Mouse (Mus musculus) B cell, adult 2 months (primary cell): Measurements from ENCODE around the gene Mthfsl.
"Not testable (repeated sequence)": the region's sequence is repeated elsewhere in the genome, so short reads cannot be mapped to it uniquely, and the experiment has no call there.

ENCODE experiments used
- DNase-seq, 2 experiments: peaks; one replicate each; pipeline ENCODE4 v3.0.0; 2022

Mthfsl gene

GRCm38 (mm10) chr9:88689451-88689850 is 30.6 kb downstream of the Mthfsl start:
- not testable (repeated sequence) for DNase-seq

- not testable (repeated sequence) for DNase-seq
Observed at GRCm38 (mm10) chr9:88686719-88687118, 33.4 kb downstream of the Mthfsl start.

GRCm38 (mm10) chr9:88658341-88658740 is 61.8 kb downstream of the Mthfsl start:
- not testable (repeated sequence) for DNase-seq

GRCm38 (mm10) chr9:88650742-88651141 is 69.4 kb downstream of the Mthfsl start:
- not testable (repeated sequence) for DNase-seq
